Mouse (Mus musculus): ENCODE data around the gene Tanc2. TPM values are rescaled to one million over a fixed set of nuclear protein-coding genes. Genes with fewer than 3 reads are reported as not detected.

Tanc2 gene
- polyA plus RNA-seq (2021) = 12.7 TPM

- no peaks in the 10 kb centered on the region for H3K27me3 ChIP-seq
- in situ Hi-C loops (cut with MboI; ENCODE audit: low pct_unique_long_range_greater_than_20kb) = loop anchor here (5.0 kb wide), 2 partner anchors 243 to 322 kb away; no protein-coding TSS in a partner anchor
- DNase-seq (ENCODE audit: low read depth, low spot score) (no peak), ATAC-seq (no peak)
- ChIA-PET POLR2A (interaction anchor here (0.7 to 1.0 kb wide), 3 partner anchors 123 to 241 kb away, joined by 3 read pairs; no protein-coding TSS in a partner anchor), CTCF (interaction anchor here (1.0 kb wide), 1 partner anchor 12 kb away, joined by 3 read pairs; no protein-coding TSS in a partner anchor)
- TF ChIP-seq CTCF (IDR thresholded peaks at IDR 0.05) = no peak
Observed at GRCm38 (mm10) chr11:105589877-105590641, at the start of gene Tanc2. Gene Tanc2 (plus strand): TSS chr11:105589986.

GRCm38 (mm10) chr11:105540781-105541180, 49.0 kb upstream of the Tanc2 start:
- TF ChIP-seq CTCF (IDR thresholded peaks at IDR 0.05) = no peak
- POLR2A ChIA-PET = no interaction called here

GRCm38 (mm10) chr11:105541366-105541765, 48.4 kb upstream of the Tanc2 start:
- in situ Hi-C loops (cut with MboI; ENCODE audit: low pct_unique_long_range_greater_than_20kb) = no loop called here
- CTCF ChIA-PET = no interaction called here
- TF ChIP-seq CTCF (IDR thresholded peaks at IDR 0.05) = no peak
- DNase-seq (ENCODE audit: low read depth, low spot score) (no peak), ATAC-seq (no peak)
- POLR2A ChIA-PET = no interaction called here
- no peaks in the 10 kb centered on the region for H3K27me3 ChIP-seq

More at GRCm38 (mm10) chr11:105540781-105541180, 49.0 kb upstream of the Tanc2 start:
- in situ Hi-C loops (cut with MboI; ENCODE audit: low pct_unique_long_range_greater_than_20kb) = no loop called here
- H3K27me3 ChIP-seq = no peaks in the 10 kb centered on the region
- CTCF ChIA-PET = no interaction called here
- ATAC-seq (no peak), DNase-seq (ENCODE audit: low read depth, low spot score) (no peak)

- DNase-seq (ENCODE audit: low read depth, low spot score) (no peak), ATAC-seq (no peak)
- CTCF ChIA-PET = interaction anchor here (1.0 kb wide), 1 partner anchor 15 kb away, joined by 3 read pairs; no protein-coding TSS in a partner anchor
- POLR2A ChIA-PET = no interaction called here
- H3K27me3 ChIP-seq = no peaks in the 10 kb centered on the region
- in situ Hi-C loops (cut with MboI; ENCODE audit: low pct_unique_long_range_greater_than_20kb) = no loop called here
- no peak for TF ChIP-seq CTCF (IDR thresholded peaks at IDR 0.05)
Observed at GRCm38 (mm10) chr11:105542129-105542528, 47.7 kb upstream of the Tanc2 start.

- CTCF ChIA-PET = no interaction called here
- no peak for TF ChIP-seq CTCF (IDR thresholded peaks at IDR 0.05)
- no peaks in the 10 kb centered on the region for H3K27me3 ChIP-seq
- DNase-seq (ENCODE audit: low read depth, low spot score) (no peak), ATAC-seq (no peak)
- POLR2A ChIA-PET = no interaction called here
- in situ Hi-C loops (cut with MboI; ENCODE audit: low pct_unique_long_range_greater_than_20kb) = no loop called here
Observed at GRCm38 (mm10) chr11:105545801-105546200, 44.0 kb upstream of the Tanc2 start.

- in situ Hi-C loops (cut with MboI; ENCODE audit: low pct_unique_long_range_greater_than_20kb) = no loop called here
- TF ChIP-seq CTCF (IDR thresholded peaks at IDR 0.05) = no peak
- no peaks in the 10 kb centered on the region for H3K27me3 ChIP-seq
- POLR2A ChIA-PET = no interaction called here
- no peak for ATAC-seq
- no peak for DNase-seq (ENCODE audit: low read depth, low spot score)
- CTCF ChIA-PET = interaction anchor here (1.0 to 1.8 kb wide), 3 partner anchors 14 to 46 kb away, joined by 3 to 4 read pairs (median 3); no protein-coding TSS in a partner anchor
Observed at GRCm38 (mm10) chr11:105546393-105546792, 43.4 kb upstream of the Tanc2 start.

GRCm38 (mm10) chr11:105548383-105548782, 41.4 kb upstream of the Tanc2 start:
- TF ChIP-seq CTCF (IDR thresholded peaks at IDR 0.05) = no peak
- H3K27me3 ChIP-seq = no peaks in the 10 kb centered on the region
- in situ Hi-C loops (cut with MboI; ENCODE audit: low pct_unique_long_range_greater_than_20kb) = no loop called here
- POLR2A ChIA-PET = interaction anchor here (0.8 to 1.3 kb wide), 2 partner anchors 10 to 19 kb away, joined by 3 read pairs; no protein-coding TSS in a partner anchor
- no peak for DNase-seq (ENCODE audit: low read depth, low spot score)
- no peak for ATAC-seq
- CTCF ChIA-PET = interaction anchor here (0.7 to 1.4 kb wide), 3 partner anchors 10 to 49 kb away, joined by 3 to 4 read pairs (median 3); no protein-coding TSS in a partner anchor

GRCm38 (mm10) chr11:105549164-105550121, 40.3 kb upstream of the Tanc2 start:
- POLR2A ChIA-PET = interaction anchor here (0.8 to 1.3 kb wide), 2 partner anchors 11 to 18 kb away, joined by 3 read pairs; no protein-coding TSS in a partner anchor
- ATAC-seq (peak; percentile 51), DNase-seq (ENCODE audit: low read depth, low spot score) (peak; percentile 42)
- no peaks in the 10 kb centered on the region for H3K27me3 ChIP-seq
- in situ Hi-C loops (cut with MboI; ENCODE audit: low pct_unique_long_range_greater_than_20kb) = no loop called here
- no peak for TF ChIP-seq CTCF (IDR thresholded peaks at IDR 0.05)
- CTCF ChIA-PET = interaction anchor here (0.7 kb wide), 1 partner anchor 50 kb away, joined by 3 read pairs; no protein-coding TSS in a partner anchor

- DNase-seq (ENCODE audit: low read depth, low spot score) (no peak), ATAC-seq (no peak)
- TF ChIP-seq CTCF (IDR thresholded peaks at IDR 0.05) = no peak
- POLR2A ChIA-PET = no interaction called here
- in situ Hi-C loops (cut with MboI; ENCODE audit: low pct_unique_long_range_greater_than_20kb) = no loop called here
- peaks cover 4% of the 10 kb centered on the region for H3K27me3 ChIP-seq
- CTCF ChIA-PET = interaction anchor here (1.5 kb wide), 1 partner anchor 15 kb away, joined by 3 read pairs; no protein-coding TSS in a partner anchor
Observed at GRCm38 (mm10) chr11:105557285-105557684, 32.5 kb upstream of the Tanc2 start.

GRCm38 (mm10) chr11:105558091-105558490, 31.7 kb upstream of the Tanc2 start:
- CTCF ChIA-PET = interaction anchor here (1.5 kb wide), 1 partner anchor 15 kb away, joined by 3 read pairs; no protein-coding TSS in a partner anchor
- no peak for TF ChIP-seq CTCF (IDR thresholded peaks at IDR 0.05)
- H3K27me3 ChIP-seq = peaks cover 4% of the 10 kb centered on the region
- POLR2A ChIA-PET = no interaction called here
- DNase-seq (ENCODE audit: low read depth, low spot score) (no peak), ATAC-seq (no peak)
- in situ Hi-C loops (cut with MboI; ENCODE audit: low pct_unique_long_range_greater_than_20kb) = no loop called here

Data from Patski (cell line).